ENCODE assay signal across 11 mouse cellular contexts in genomic region chr1:171320151-171320550, GRCm38 (mm10). TPM values are rescaled to one million over a fixed set of nuclear protein-coding genes. Genes with fewer than 3 reads are reported as not detected.
DNase-seq lines count a peak whose midpoint lies in the region; ATAC-seq lines count a peak whose summit lies in the region.
"Had no signal": no experiment of that assay in that cellular context is flagged by ENCODE, and none has a peak within 500 bp of the region (broad histone marks: within the 10 kb centered on the region; RNA-seq: fewer than 3 reads in every experiment).

No protein-coding gene starts in this region.

- no peaks in the 10 kb centered on the region for H3K27me3 ChIP-seq in forebrain, embryonic 11.5 days (ENCODE audit: control insufficient read depth, insufficient read depth, low read length)
- no peaks in the 10 kb centered on the region for H3K27me3 ChIP-seq in forebrain, embryonic 13.5 days
- no peaks in the 10 kb centered on the region for H3K27me3 ChIP-seq in kidney, embryonic 16.5 days (ENCODE audit: insufficient read depth, low read length)
- H3K27me3 ChIP-seq in liver, embryonic 16.5 days (ENCODE audit: control insufficient read depth, insufficient read depth, low read depth, low read length): no peaks in the 10 kb centered on the region
- H3K27me3 ChIP-seq: lung, embryonic 15.5 days had no signal

- H3K9me3 ChIP-seq in forebrain, embryonic 11.5 days (ENCODE audit: control insufficient read depth, low read length): no peaks in the 10 kb centered on the region
- H3K9me3 ChIP-seq in forebrain, embryonic 13.5 days (replicated peaks): no peaks in the 10 kb centered on the region
- no peaks in the 10 kb centered on the region for H3K9me3 ChIP-seq in kidney, embryonic 16.5 days (ENCODE audit: low read length)
- no peaks in the 10 kb centered on the region for H3K9me3 ChIP-seq in liver, embryonic 16.5 days (replicated peaks; ENCODE audit: control insufficient read depth, low read length)
- H3K9me3 ChIP-seq: lung, embryonic 15.5 days had no signal

- H3K4me2 ChIP-seq in forebrain, embryonic 11.5 days (ENCODE audit: low read depth, low read length, severe bottlenecking): no peak overlapping the region
- no peak overlapping the region for H3K4me2 ChIP-seq in forebrain, embryonic 13.5 days
- peak overlapping the region; percentile 46 for H3K4me2 ChIP-seq in kidney, embryonic 16.5 days (replicated peaks; ENCODE audit: low read depth, low read length)
- peak overlapping the region; percentile 13; the same call in 1 of the 2 replicates for H3K4me2 ChIP-seq in liver, embryonic 16.5 days (ENCODE audit: low read depth, low read length)
- H3K4me2 ChIP-seq: lung, embryonic 15.5 days had no signal

- no peak for DNase-seq in forebrain, embryonic 11.5 days (ENCODE audit: low spot score)
- no peak for DNase-seq in kidney, postnatal 36 days
- DNase-seq in cerebellum, postnatal 36 days: peak; percentile 78 to 79
- DNase-seq in embryo, embryonic 10 days (ENCODE audit: low spot score): no peak
- no peak for DNase-seq in c-Kit-positive CD71-positive TER-119-positive erythroid progenitor cells, embryonic 14.5 days (ENCODE audit: low spot score)

- no peak overlapping the region for H3K4me3 ChIP-seq in forebrain, embryonic 11.5 days (ENCODE audit: low read depth, low read length)
- no peak overlapping the region for H3K4me3 ChIP-seq in forebrain, embryonic 13.5 days
- H3K4me3 ChIP-seq in kidney, embryonic 16.5 days (ENCODE audit: low read length): peak overlapping the region; percentile 41
- H3K4me3 ChIP-seq in liver, embryonic 16.5 days (ENCODE audit: low read depth, low read length): no peak overlapping the region
- H3K4me3 ChIP-seq: erythroblast, embryonic 14.5 days; lung, embryonic 15.5 days had no signal

- no peak overlapping the region for H3K27ac ChIP-seq in forebrain, embryonic 11.5 days (ENCODE audit: low read depth, low read length)
- no peak overlapping the region for H3K27ac ChIP-seq in forebrain, embryonic 13.5 days
- no peak overlapping the region for H3K27ac ChIP-seq in kidney, embryonic 16.5 days (ENCODE audit: low read length)
- H3K27ac ChIP-seq in liver, embryonic 16.5 days (ENCODE audit: low read length): no peak overlapping the region
- H3K27ac ChIP-seq: lung, embryonic 15.5 days had no signal

- no peaks in the 10 kb centered on the region for H3K36me3 ChIP-seq in forebrain, embryonic 11.5 days (ENCODE audit: control insufficient read depth, insufficient read depth, low read length)
- 0 out of 2 replicates have a peak, but pooled peaks cover 3% of the 10 kb centered on the region for H3K36me3 ChIP-seq in forebrain, embryonic 13.5 days (ENCODE audit: poor library complexity, severe bottlenecking)
- no peaks in the 10 kb centered on the region for H3K36me3 ChIP-seq in kidney, embryonic 16.5 days (ENCODE audit: insufficient read depth, low read length)
- no peaks in the 10 kb centered on the region for H3K36me3 ChIP-seq in liver, embryonic 16.5 days (ENCODE audit: control insufficient read depth, insufficient read depth)
- H3K36me3 ChIP-seq: lung, embryonic 15.5 days had no signal

- ATAC-seq in forebrain, embryonic 11.5 days (replicated peaks; ENCODE audit: low FRiP score): no peak
- ATAC-seq in forebrain, embryonic 13.5 days: no peak
- no peak for ATAC-seq in kidney, embryonic 16.5 days (ENCODE audit: low FRiP score, low TSS enrichment)
- no peak for ATAC-seq in liver, embryonic 16.5 days (ENCODE audit: low read depth)
- ATAC-seq: midbrain, embryonic 16.5 days had no signal

- 0 out of 2 replicates have a peak overlapping the region, but pooled peaks have one; percentile 0 for H3K9ac ChIP-seq in forebrain, embryonic 11.5 days (ENCODE audit: low read length)
- H3K9ac ChIP-seq in forebrain, embryonic 13.5 days: no peak overlapping the region
- H3K9ac ChIP-seq in kidney, embryonic 16.5 days (replicated peaks; ENCODE audit: low read length): peak overlapping the region; percentile 24
- no peak overlapping the region for H3K9ac ChIP-seq in liver, embryonic 16.5 days (ENCODE audit: low read depth, low read length)
- H3K9ac ChIP-seq: lung, embryonic 15.5 days had no signal

- H3K4me1 ChIP-seq in forebrain, embryonic 11.5 days (replicated peaks; ENCODE audit: control insufficient read depth, insufficient read depth, low read length): no peaks in the 10 kb centered on the region
- no peaks in the 10 kb centered on the region for H3K4me1 ChIP-seq in forebrain, embryonic 13.5 days
- no peaks in the 10 kb centered on the region for H3K4me1 ChIP-seq in kidney, embryonic 16.5 days (ENCODE audit: insufficient read depth, low read length)
- H3K4me1 ChIP-seq in liver, embryonic 16.5 days (ENCODE audit: control insufficient read depth, low read depth, low read length): peaks cover 4% of the 10 kb centered on the region; the same call in 1 of the 2 replicates
- H3K4me1 ChIP-seq: lung, embryonic 15.5 days had no signal

- 14% methylated on average over 5 of the region's 5 CpGs for WGBS in forebrain, embryonic 11.5 days
- 9% methylated on average over 5 of the region's 5 CpGs for WGBS in forebrain, embryonic 13.5 days
- WGBS in kidney, embryonic 16.5 days: 11% methylated on average over 5 of the region's 5 CpGs
- 33% methylated on average over 5 of the region's 5 CpGs for WGBS in liver, embryonic 16.5 days (ENCODE audit: insufficient replicate concordance)

RNA-seq across cellular contexts. Expression of gene Dedd, which starts 8.8 kb away (rescaled TPM):
- 46.5 and 46.7 TPM in 2 replicates for polyA plus RNA-seq in forebrain, embryonic 11.5 days (2014; fragmentation: Nextera tagmentation; extraction: Ambion mirVana)
- 50.9 and 54.0 TPM in 2 replicates for polyA plus RNA-seq in forebrain, embryonic 13.5 days (2015; fragmentation: Nextera tagmentation; extraction: Ambion mirVana)
- 57.0 and 59.5 TPM in 2 replicates for polyA plus RNA-seq in kidney, embryonic 16.5 days (2015; fragmentation: Nextera tagmentation; extraction: Ambion mirVana)
- 17.5 and 19.7 TPM in 2 replicates for polyA plus RNA-seq in liver, embryonic 16.5 days (2015; fragmentation: Nextera tagmentation; extraction: Ambion mirVana)

RNA-seq across cellular contexts. Expression of gene Nit1, which starts 25.3 kb away (rescaled TPM):
- polyA plus RNA-seq in forebrain, embryonic 11.5 days (2014; fragmentation: Nextera tagmentation; extraction: Ambion mirVana): 31.7 and 35.6 TPM in 2 replicates
- polyA plus RNA-seq in forebrain, embryonic 13.5 days (2015; fragmentation: Nextera tagmentation; extraction: Ambion mirVana): 52.9 and 56.9 TPM in 2 replicates
- 60.6 and 63.3 TPM in 2 replicates for polyA plus RNA-seq in kidney, embryonic 16.5 days (2015; fragmentation: Nextera tagmentation; extraction: Ambion mirVana)
- 38.8 and 39.0 TPM in 2 replicates for polyA plus RNA-seq in liver, embryonic 16.5 days (2015; fragmentation: Nextera tagmentation; extraction: Ambion mirVana)

RNA-seq across cellular contexts. Expression of gene Pfdn2, which starts 25.3 kb away (rescaled TPM):
- 58.4 and 65.7 TPM in 2 replicates for polyA plus RNA-seq in forebrain, embryonic 11.5 days (2014; fragmentation: Nextera tagmentation; extraction: Ambion mirVana)
- polyA plus RNA-seq in forebrain, embryonic 13.5 days (2015; fragmentation: Nextera tagmentation; extraction: Ambion mirVana): 160 and 180 TPM in 2 replicates
- 99.2 and 103 TPM in 2 replicates for polyA plus RNA-seq in kidney, embryonic 16.5 days (2015; fragmentation: Nextera tagmentation; extraction: Ambion mirVana)
- 30.9 and 37.8 TPM in 2 replicates for polyA plus RNA-seq in liver, embryonic 16.5 days (2015; fragmentation: Nextera tagmentation; extraction: Ambion mirVana)

RNA-seq across cellular contexts. Expression of gene Ufc1, which starts 25.3 kb away (rescaled TPM):
- 92.4 and 97.5 TPM in 2 replicates for polyA plus RNA-seq in forebrain, embryonic 11.5 days (2014; fragmentation: Nextera tagmentation; extraction: Ambion mirVana)
- 118 and 120 TPM in 2 replicates for polyA plus RNA-seq in forebrain, embryonic 13.5 days (2015; fragmentation: Nextera tagmentation; extraction: Ambion mirVana)
- 102 and 111 TPM in 2 replicates for polyA plus RNA-seq in kidney, embryonic 16.5 days (2015; fragmentation: Nextera tagmentation; extraction: Ambion mirVana)
- 40.3 and 45.2 TPM in 2 replicates for polyA plus RNA-seq in liver, embryonic 16.5 days (2015; fragmentation: Nextera tagmentation; extraction: Ambion mirVana)

RNA-seq across cellular contexts. Expression of gene Usp21, which starts 32.4 kb away (rescaled TPM):
- polyA plus RNA-seq in forebrain, embryonic 11.5 days (2014; fragmentation: Nextera tagmentation; extraction: Ambion mirVana): 110 and 114 TPM in 2 replicates
- polyA plus RNA-seq in forebrain, embryonic 13.5 days (2015; fragmentation: Nextera tagmentation; extraction: Ambion mirVana): 122 and 125 TPM in 2 replicates
- polyA plus RNA-seq in kidney, embryonic 16.5 days (2015; fragmentation: Nextera tagmentation; extraction: Ambion mirVana): 101 and 103 TPM in 2 replicates
- polyA plus RNA-seq in liver, embryonic 16.5 days (2015; fragmentation: Nextera tagmentation; extraction: Ambion mirVana): 23.1 and 25.3 TPM in 2 replicates

Comparison
In these comparisons a context has a peak if more than half of its experiments do, and no peak if none do; other contexts are left out.
1. H3K9ac ChIP-seq: peak in forebrain, embryonic 11.5 days (single experiment) and kidney, embryonic 16.5 days (single experiment); none in forebrain, embryonic 13.5 days (single experiment) and liver, embryonic 16.5 days (single experiment).
2. DNase-seq: peak in cerebellum, postnatal 36 days (2 of 2); none in forebrain, embryonic 11.5 days (single experiment), kidney, postnatal 36 days (0 of 2), embryo, embryonic 10 days (single experiment) and c-Kit-positive CD71-positive TER-119-positive erythroid progenitor cells, embryonic 14.5 days (single experiment).
3. H3K4me2 ChIP-seq: peak in kidney, embryonic 16.5 days (single experiment) and liver, embryonic 16.5 days (single experiment); none in forebrain, embryonic 11.5 days (single experiment) and forebrain, embryonic 13.5 days (single experiment).